Mouse (Mus musculus) kidney, embryonic 14.5 days (tissue): ENCODE measurements at regions not wholly inside any gene's neighbourhood (a gene's known extent, or its start where the extent isn't known, plus 50 kb on each side); places are given as distances from the start of the nearest gene placed in this dataset.

Experiments
- ATAC-seq: fragments of 200-750 bp; cut with Nextera tagmentation; 2 replicates; pipeline ENCODE4 v1.8.0; 2017; ENCODE audit warnings: moderate number of reproducible peaks, mild to moderate bottlenecking, moderate TSS enrichment, moderate library complexity; ENCODE audit not compliant: low FRiP score, low TSS enrichment
- H3K27ac ChIP-seq: fragments of 300-500 bp; sonication (generic); 2 replicates; pipeline ENCODE4 v1.5.1; 2014; ENCODE audit warnings: low read depth, mild to moderate bottlenecking, low read length, moderate library complexity, mixed read lengths
- H3K27me3 ChIP-seq: fragments of 300-500 bp; sonication (generic); 2 replicates; pipeline ENCODE4 v1.6.1; 2014; ENCODE audit warnings: mild to moderate bottlenecking, low read length; ENCODE audit not compliant: control insufficient read depth, insufficient read depth
- H3K36me3 ChIP-seq: fragments of 300-500 bp; sonication (generic); 2 replicates; pipeline ENCODE4 v1.6.1; 2014; ENCODE audit warnings: low read length, mixed read lengths; ENCODE audit not compliant: control insufficient read depth, insufficient read depth
- H3K4me1 ChIP-seq: fragments of 300-500 bp; sonication (generic); 2 replicates; pipeline ENCODE4 v1.6.1; 2014; ENCODE audit warnings: low read length, mixed read lengths; ENCODE audit not compliant: control insufficient read depth, insufficient read depth
- H3K4me2 ChIP-seq: fragments of 300-500 bp; sonication (generic); replicated peaks from 2 replicates; pipeline ENCODE4 v1.6.1; 2014; ENCODE audit warnings: low read depth, mild to moderate bottlenecking, low read length
- H3K4me3 ChIP-seq: fragments of 300-500 bp; sonication (generic); 2 replicates; pipeline ENCODE4 v1.5.1; 2014; ENCODE audit warnings: mild to moderate bottlenecking, low read length
- H3K9ac ChIP-seq: fragments of 300-500 bp; sonication (generic); 2 replicates; pipeline ENCODE4 v1.6.1; 2014; ENCODE audit warnings: low read depth, mild to moderate bottlenecking, low read length, moderate library complexity
- H3K9me3 ChIP-seq: fragments of 300-500 bp; sonication (generic); 2 replicates; pipeline ENCODE4 v1.6.1; 2016; ENCODE audit warnings: low read length; ENCODE audit not compliant: control insufficient read depth
- WGBS: fragments of 180-500 bp; shearing (Covaris S2); extraction: QIAGEN DNeasy Blood & Tissue Kit; methylation state at CpG from one replicate; pipeline ENCODE4 v1.1.7; 2014; 5-methylcytosine and 5-hydroxymethylcytosine counted together

DNA sequence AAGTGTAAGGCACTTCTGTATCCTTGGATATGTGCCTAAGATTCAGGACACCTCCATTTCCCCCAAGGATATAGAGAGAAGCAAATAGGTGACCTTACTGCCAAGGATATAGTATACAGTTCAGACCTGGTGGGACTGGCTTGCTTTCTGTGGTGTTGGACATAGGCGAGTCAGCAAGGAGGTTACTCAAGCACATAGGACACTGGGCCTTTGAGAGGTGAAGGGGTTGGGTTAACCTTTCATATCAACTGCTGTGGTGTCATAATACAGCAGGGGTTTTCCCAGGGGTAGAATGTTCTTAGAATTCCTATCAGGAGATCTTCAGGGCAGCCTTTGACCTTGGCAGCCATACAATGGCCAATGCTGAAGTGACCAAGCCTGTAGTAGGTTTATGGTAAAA, 71.5 kb upstream of the Tnfaip3 start:
- no peaks in the 10 kb centered on the region for H3K4me1 ChIP-seq
- H3K9ac ChIP-seq: no peak overlapping the region
- WGBS: 92% methylated on average over 1 of the region's 1 CpGs
- H3K4me3 ChIP-seq: no peak overlapping the region
- H3K36me3 ChIP-seq: no peaks in the 10 kb centered on the region
- H3K9me3 ChIP-seq: no peaks in the 10 kb centered on the region
- ATAC-seq: no peak
- H3K27ac ChIP-seq: no peak overlapping the region
- no peaks in the 10 kb centered on the region for H3K27me3 ChIP-seq
- no peak overlapping the region for H3K4me2 ChIP-seq

- no peaks in the 10 kb centered on the region for H3K9me3 ChIP-seq
- no peaks in the 10 kb centered on the region for H3K4me1 ChIP-seq
- H3K4me3 ChIP-seq: no peak overlapping the region
- H3K36me3 ChIP-seq: no peaks in the 10 kb centered on the region
- no peak overlapping the region for H3K4me2 ChIP-seq
- ATAC-seq: no peak
- H3K9ac ChIP-seq: no peak overlapping the region
- 85% methylated on average over 4 of the region's 4 CpGs for WGBS
- H3K27ac ChIP-seq: no peak overlapping the region
- H3K27me3 ChIP-seq: no peaks in the 10 kb centered on the region
These were observed 66.7 kb upstream of the Tnfaip3 start for GRCm38 (mm10) chr10:19082136-19082535.

- Histone ChIP-seq H3K9me3 (no peaks in the 10 kb centered on the region), H3K36me3 (no peaks in the 10 kb centered on the region), H3K4me2 (no peak overlapping the region), H3K9ac (no peak overlapping the region), H3K4me1 (no peaks in the 10 kb centered on the region), H3K4me3 (no peak overlapping the region), H3K27me3 (no peaks in the 10 kb centered on the region), H3K27ac (no peak overlapping the region)
- no peak for ATAC-seq
- WGBS: 73% methylated on average over 4 of the region's 4 CpGs
These were observed 62.6 kb upstream of the Tnfaip3 start for GRCm38 (mm10) chr10:19078047-19078446.

GRCm38 (mm10) chr10:19068377-19068776, 52.9 kb upstream of the Tnfaip3 start:
- Histone ChIP-seq H3K4me3 (no peak overlapping the region), H3K4me2 (no peak overlapping the region), H3K9me3 (no peaks in the 10 kb centered on the region), H3K36me3 (no peaks in the 10 kb centered on the region), H3K27ac (no peak overlapping the region), H3K9ac (no peak overlapping the region), H3K4me1 (no peaks in the 10 kb centered on the region), H3K27me3 (no peaks in the 10 kb centered on the region)
- no peak for ATAC-seq
- 87% methylated on average over 5 of the region's 5 CpGs for WGBS

DNA sequence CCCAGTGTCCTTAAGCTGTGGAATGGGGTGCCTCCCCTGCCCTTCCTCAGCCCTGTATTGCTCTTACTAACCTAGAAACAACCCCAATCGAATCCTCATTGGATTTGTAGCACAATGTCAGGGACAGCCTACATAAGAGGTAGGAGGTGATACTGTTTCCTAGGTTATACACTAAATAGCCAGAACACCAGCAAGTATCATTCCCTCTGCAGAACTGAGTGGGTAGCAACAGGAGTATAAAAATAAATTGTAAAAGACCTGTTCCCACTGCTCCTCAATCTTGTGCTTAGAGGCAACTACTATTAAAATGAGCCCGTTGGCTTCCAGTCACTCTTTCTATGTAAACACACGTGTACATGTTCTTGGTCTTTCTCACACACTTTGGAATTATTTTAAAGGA, 52.2 kb upstream of the Tnfaip3 start:
- ATAC-seq: no peak
- no peak overlapping the region for H3K27ac ChIP-seq
- H3K36me3 ChIP-seq: no peaks in the 10 kb centered on the region
- H3K4me1 ChIP-seq: no peaks in the 10 kb centered on the region
- WGBS: 86% methylated on average over 3 of the region's 3 CpGs
- H3K4me3 ChIP-seq: no peak overlapping the region
- no peaks in the 10 kb centered on the region for H3K27me3 ChIP-seq
- no peak overlapping the region for H3K9ac ChIP-seq
- H3K4me2 ChIP-seq: no peak overlapping the region
- no peaks in the 10 kb centered on the region for H3K9me3 ChIP-seq

DNA sequence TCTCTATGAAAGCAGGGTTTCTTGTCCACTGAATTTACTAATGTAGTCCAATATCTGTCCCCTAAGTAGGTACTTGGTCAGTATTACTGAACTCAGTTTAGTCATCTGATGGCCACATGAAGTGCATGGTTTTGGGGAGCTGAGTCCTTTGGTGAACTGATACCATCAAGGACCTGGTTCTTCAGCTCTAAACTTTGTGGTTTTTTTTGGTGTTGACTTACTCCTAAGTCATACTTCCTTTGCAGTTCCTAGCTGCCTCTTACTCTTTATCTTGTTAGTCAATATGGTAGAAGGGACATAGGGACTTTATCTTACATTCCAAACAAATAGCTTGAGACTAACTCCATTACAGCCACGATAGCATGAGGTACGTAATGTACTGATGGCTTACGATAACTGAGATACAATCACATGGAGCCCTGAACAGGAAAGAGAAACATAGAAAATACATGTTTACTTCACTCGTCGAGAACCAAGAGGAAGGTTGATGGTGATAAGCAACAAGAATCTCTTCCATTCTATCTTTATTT, 51.4 kb upstream of the Tnfaip3 start:
- Histone ChIP-seq H3K9ac (no peak overlapping the region), H3K36me3 (no peaks in the 10 kb centered on the region), H3K27ac (no peak overlapping the region), H3K27me3 (no peaks in the 10 kb centered on the region), H3K4me2 (no peak overlapping the region), H3K4me3 (no peak overlapping the region), H3K4me1 (no peaks in the 10 kb centered on the region), H3K9me3 (no peaks in the 10 kb centered on the region)
- WGBS: 92% methylated on average over 5 of the region's 5 CpGs
- no peak for ATAC-seq
